Mouse (Mus musculus): ENCODE results near the gene Gpi1. TPM values are rescaled to one million over a fixed set of nuclear protein-coding genes. Genes with fewer than 3 reads are reported as not detected.
A peak's percentile ranks its signal among the peaks of the same experiment; 100 is the strongest.

Gene Gpi1
- polyA plus RNA-seq, 1 experiment from 2014 or later: 395 TPM

- H3K9me3 ChIP-seq (replicated peaks): no peaks in the 10 kb centered on the region
- H3K27me3 ChIP-seq (ENCODE audit: low read depth, poor library complexity, severe bottlenecking): no peaks in the 10 kb centered on the region
- peak overlapping the region; percentile 94; the same call in 1 of the 2 replicates for H3K4me3 ChIP-seq
- DNase-seq (ENCODE audit: low spot score): no peak
- no peak overlapping the region for H3K27ac ChIP-seq (replicated peaks)
- WGBS: 83% methylated on average over 3 of the region's 3 CpGs
- H3K36me3 ChIP-seq: peaks cover 51% of the 10 kb centered on the region
- H3K4me1 ChIP-seq: peaks cover 12% of the 10 kb centered on the region
These were observed 64.1 kb downstream of the Gpi1 start for GRCm38 (mm10) chr7:34165999-34166398.

- Histone ChIP-seq H3K9me3 (replicated peaks) (no peaks in the 10 kb centered on the region), H3K36me3 (peaks cover 63% of the 10 kb centered on the region), H3K4me1 (peaks cover 12% of the 10 kb centered on the region), H3K27ac (replicated peaks) (no peak overlapping the region), H3K4me3 (no peak overlapping the region), H3K27me3 (ENCODE audit: low read depth, poor library complexity, severe bottlenecking) (no peaks in the 10 kb centered on the region)
- WGBS: 93% methylated on average over 7 of the region's 7 CpGs
- DNase-seq (ENCODE audit: low spot score): no peak
These were observed 65.5 kb downstream of the Gpi1 start for GRCm38 (mm10) chr7:34164671-34165070.

GRCm38 (mm10) chr7:34159167-34159566 is 71.0 kb downstream of the Gpi1 start:
- H3K4me1 ChIP-seq: no peaks in the 10 kb centered on the region
- 92% methylated on average over 3 of the region's 3 CpGs for WGBS
- peaks cover 97% of the 10 kb centered on the region for H3K36me3 ChIP-seq
- H3K4me3 ChIP-seq: no peak overlapping the region
- no peak for DNase-seq (ENCODE audit: low spot score)
- H3K9me3 ChIP-seq (replicated peaks): no peaks in the 10 kb centered on the region
- H3K27me3 ChIP-seq (ENCODE audit: low read depth, poor library complexity, severe bottlenecking): no peaks in the 10 kb centered on the region
- H3K27ac ChIP-seq (replicated peaks): no peak overlapping the region

- no peak overlapping the region for H3K27ac ChIP-seq (replicated peaks)
- H3K9me3 ChIP-seq (replicated peaks): no peaks in the 10 kb centered on the region
- no peaks in the 10 kb centered on the region for H3K27me3 ChIP-seq (ENCODE audit: low read depth, poor library complexity, severe bottlenecking)
- H3K4me3 ChIP-seq: no peak overlapping the region
- H3K4me1 ChIP-seq: no peaks in the 10 kb centered on the region
- DNase-seq (ENCODE audit: low spot score): no peak
- 97% methylated on average over 3 of the region's 3 CpGs for WGBS
- H3K36me3 ChIP-seq: peaks cover 98% of the 10 kb centered on the region
These were observed 72.1 kb downstream of the Gpi1 start for GRCm38 (mm10) chr7:34157994-34158393.

Other genes with a start within 250 kb of the Gpi1 start
- gene Scgb2b27, start 216.4 kb downstream of the Gpi1 start, polyA plus RNA-seq (2016; fragmentation: Nextera tagmentation; extraction: Ambion mirVana): not detected in 2 replicates
- not detected in 2 replicates for gene Scgb1b27, start 208.9 kb downstream of the Gpi1 start, polyA plus RNA-seq (2016; fragmentation: Nextera tagmentation; extraction: Ambion mirVana)
- gene Scgb1b30, start 134.9 kb downstream of the Gpi1 start, polyA plus RNA-seq (2016; fragmentation: Nextera tagmentation; extraction: Ambion mirVana): not detected in 2 replicates
- gene Wtip, start 97.1 kb downstream of the Gpi1 start, polyA plus RNA-seq (2016; fragmentation: Nextera tagmentation; extraction: Ambion mirVana): 3.3 and 5.0 TPM in 2 replicates
- gene Uba2, start 60.7 kb downstream of the Gpi1 start, polyA plus RNA-seq (2016; fragmentation: Nextera tagmentation; extraction: Ambion mirVana): 287 and 288 TPM in 2 replicates
- gene Pdcd2l, start 33.7 kb downstream of the Gpi1 start, polyA plus RNA-seq (2016; fragmentation: Nextera tagmentation; extraction: Ambion mirVana): 77.9 and 79.9 TPM in 2 replicates
- not detected in 2 replicates for gene Gm6096, start 20.7 kb upstream of the Gpi1 start, polyA plus RNA-seq (2016; fragmentation: Nextera tagmentation; extraction: Ambion mirVana)
- 26.6 and 28.8 TPM in 2 replicates for gene 4931406P16Rik, start 83.2 kb upstream of the Gpi1 start, polyA plus RNA-seq (2016; fragmentation: Nextera tagmentation; extraction: Ambion mirVana)
- 109 and 110 TPM in 2 replicates for gene Lsm14a, start 163.0 kb upstream of the Gpi1 start, polyA plus RNA-seq (2016; fragmentation: Nextera tagmentation; extraction: Ambion mirVana)

Data from midbrain, embryonic 10.5 days (tissue).